Mouse (Mus musculus) liver, postnatal 0 days (tissue): ENCODE data around the gene Gm21560. TPM values are rescaled to one million over a fixed set of nuclear protein-coding genes. Genes with fewer than 3 reads are reported as not detected.
"Not testable (repeated sequence)": the region's sequence is repeated elsewhere in the genome, so short reads cannot be mapped to it uniquely, and the experiment has no call there.

Experiments
- ATAC-seq: fragments of 200-750 bp; cut with Nextera tagmentation; 2 replicates; pipeline ENCODE4 v1.8.0; 2017; ENCODE audit warnings: mild to moderate bottlenecking, moderate library complexity
- DNase-seq: peaks from one replicate; pipeline ENCODE4 v3.0.0-alpha.2; 2016
- H3K27ac ChIP-seq: fragments of 300-500 bp; sonication (generic); 2 replicates; pipeline ENCODE4 v1.5.1; 2014; ENCODE audit warnings: antibody characterized with exemption, moderate library complexity, mild to moderate bottlenecking, low read depth
- H3K27me3 ChIP-seq: fragments of 300-500 bp; sonication (generic); 2 replicates; pipeline ENCODE4 v1.6.1; 2014; ENCODE audit warnings: low read length, control low read depth, mixed read lengths; ENCODE audit not compliant: insufficient read depth
- H3K36me3 ChIP-seq: fragments of 300-500 bp; sonication (generic); replicated peaks from 2 replicates; pipeline ENCODE4 v1.6.1; 2014; ENCODE audit warnings: mild to moderate bottlenecking, control low read depth, low read length, moderate library complexity, mixed read lengths; ENCODE audit not compliant: insufficient read depth
- H3K4me1 ChIP-seq: fragments of 300-500 bp; sonication (generic); 2 replicates; pipeline ENCODE4 v1.6.1; 2014; ENCODE audit warnings: antibody characterized with exemption, mild to moderate bottlenecking, control low read depth; ENCODE audit not compliant: insufficient read depth
- H3K4me2 ChIP-seq: fragments of 300-500 bp; sonication (generic); 2 replicates; pipeline ENCODE4 v1.6.1; 2014; ENCODE audit warnings: low read depth, mild to moderate bottlenecking, low read length, moderate library complexity, mixed read lengths
- H3K4me3 ChIP-seq: fragments of 300-500 bp; sonication (generic); 2 replicates; pipeline ENCODE4 v1.5.1; 2014; ENCODE audit warnings: low read depth, low read length
- H3K9ac ChIP-seq: fragments of 300-500 bp; sonication (generic); replicated peaks from 2 replicates; pipeline ENCODE4 v1.6.1; 2014; ENCODE audit warnings: mild to moderate bottlenecking, moderate library complexity
- H3K9me3 ChIP-seq: fragments of 300-500 bp; sonication (generic); 2 replicates; pipeline ENCODE4 v1.6.1; 2016; ENCODE audit warnings: mild to moderate bottlenecking, control low read depth, low read length, mixed read lengths
- WGBS: fragments of 180-500 bp; shearing (Covaris S2); extraction: QIAGEN DNeasy Blood & Tissue Kit; methylation state at CpG from one replicate; pipeline ENCODE4 v1.1.7; 2014; ENCODE audit not compliant: insufficient replicate concordance; 5-methylcytosine and 5-hydroxymethylcytosine counted together
- polyA plus RNA-seq: library from polyadenylated mRNA; unstranded; fragments of >200 nt; fragmentation: Nextera tagmentation; extraction: Ambion mirVana; gene quantifications from 2 replicates; pipeline ENCODE4 v1.2.1, GENCODE M21; 2015

Gm21560 gene
- not detected in 2 replicates for polyA plus RNA-seq

GRCm38 (mm10) chr14:6219192-6219591, at the start of gene Gm21560:
Gene Gm21560, minus strand, starts transcription at chr14:6219292.
- not testable (repeated sequence) for ATAC-seq, H3K4me2 ChIP-seq, H3K27ac ChIP-seq, H3K9me3 ChIP-seq, DNase-seq, H3K9ac ChIP-seq, H3K27me3 ChIP-seq, H3K4me1 ChIP-seq, H3K4me3 ChIP-seq, H3K36me3 ChIP-seq
- 65% methylated on average over 1 of the region's 2 CpGs for WGBS

DNA sequence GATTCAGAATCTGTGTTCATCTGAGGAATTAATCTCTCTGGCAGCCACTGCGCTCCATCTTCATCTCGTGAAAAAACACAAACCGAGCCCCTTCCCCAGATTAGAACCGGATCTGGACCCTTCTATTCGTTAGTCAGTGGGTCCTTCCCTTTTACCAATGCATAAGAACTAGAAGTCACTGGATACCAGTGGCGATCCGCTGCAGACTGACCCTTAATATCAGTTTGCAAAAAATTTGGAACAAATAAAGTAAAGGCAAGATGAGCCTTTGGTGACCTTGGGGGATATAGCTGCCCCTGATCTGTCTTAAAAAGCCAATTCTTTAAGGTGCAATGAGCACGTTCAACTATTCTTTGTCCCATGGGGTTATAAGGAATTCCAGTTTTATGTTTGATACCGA, 55.6 kb downstream of the Gm21560 start:
- not testable (repeated sequence) for H3K9me3 ChIP-seq, H3K36me3 ChIP-seq, H3K9ac ChIP-seq, H3K27ac ChIP-seq, H3K4me1 ChIP-seq, H3K4me3 ChIP-seq, H3K4me2 ChIP-seq, H3K27me3 ChIP-seq, ATAC-seq, DNase-seq
- WGBS = 62% methylated on average over 3 of the region's 9 CpGs

DNA sequence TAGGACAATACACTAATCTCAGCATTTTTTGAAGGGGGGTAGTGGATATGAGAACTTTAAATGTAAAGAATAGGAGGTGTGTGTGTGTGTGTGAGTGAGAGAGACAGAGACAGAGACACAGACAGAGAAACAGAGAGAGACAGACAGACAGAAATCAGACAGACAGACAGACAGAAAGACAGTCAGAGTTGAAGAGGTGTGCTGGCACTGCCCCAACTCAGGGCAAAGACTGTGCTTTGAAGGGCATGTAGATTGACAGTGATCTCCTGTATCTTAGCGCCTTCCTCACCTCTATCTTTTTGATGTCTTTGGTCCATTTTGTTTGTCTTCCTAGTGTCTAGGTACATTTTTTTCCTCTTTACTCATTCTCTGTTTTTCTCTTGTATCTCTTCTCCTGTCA, 58.0 kb downstream of the Gm21560 start:
- not testable (repeated sequence) for H3K27me3 ChIP-seq, H3K27ac ChIP-seq, H3K9ac ChIP-seq, DNase-seq, H3K36me3 ChIP-seq, H3K4me1 ChIP-seq, ATAC-seq, H3K4me2 ChIP-seq, H3K4me3 ChIP-seq, H3K9me3 ChIP-seq
- no CpG with 5 or more reads among the region's 1 CpGs for WGBS

Other genes starting within 250 kb of the Gm21560 start
- not detected in 2 replicates for gene Gm3453, start 240.2 kb downstream of the Gm21560 start, polyA plus RNA-seq
- not detected in 2 replicates for gene Gm6337, start 161.0 kb downstream of the Gm21560 start, polyA plus RNA-seq
- not detected in 2 replicates for gene Gm8206, start 125.3 kb downstream of the Gm21560 start, polyA plus RNA-seq
- gene Gm3468, start 110.6 kb downstream of the Gm21560 start, polyA plus RNA-seq = not detected in 2 replicates
- not detected in 2 replicates for gene Gm3476, start 93.5 kb downstream of the Gm21560 start, polyA plus RNA-seq
- not detected in 2 replicates for gene Gm3411, start 68.0 kb upstream of the Gm21560 start, polyA plus RNA-seq
- not detected in 2 replicates for gene Gm21103, start 85.6 kb upstream of the Gm21560 start, polyA plus RNA-seq
- not detected in 2 replicates for gene Gm3618, start 124.4 kb upstream of the Gm21560 start, polyA plus RNA-seq
- gene Gm16440, start 171.0 kb upstream of the Gm21560 start, polyA plus RNA-seq = not detected in 2 replicates
- 0.12 TPM in 1 of 2 replicates, not detected in the other for gene Gm3591, start 193.2 kb upstream of the Gm21560 start, polyA plus RNA-seq
- not detected in 2 replicates for gene Gm3594, start 225.3 kb upstream of the Gm21560 start, polyA plus RNA-seq